Mouse (Mus musculus): ENCODE measurements around the gene Rmi2. TPM values are rescaled to one million over a fixed set of nuclear protein-coding genes. Genes with fewer than 3 reads are reported as not detected.

The Rmi2 gene
- polyA plus RNA-seq, 1 experiment from 2014 or later = 2.5 TPM

- Histone ChIP-seq H3K9me3 (no peaks in the 10 kb centered on the region), H3K27me3 (ENCODE audit: insufficient read depth, poor library complexity, severe bottlenecking) (peaks cover 11% of the 10 kb centered on the region), H3K4me3 (0 out of 2 replicates have a peak overlapping the region, but pooled peaks have one; percentile 4), H3K27ac (no peak overlapping the region), H3K36me3 (peaks cover 17% of the 10 kb centered on the region), H3K4me1 (replicated peaks) (peaks cover 38% of the 10 kb centered on the region)
- 93% methylated on average over 3 of the region's 3 CpGs for WGBS
- no peak for DNase-seq (ENCODE audit: low spot score)
Measured at GRCm38 (mm10) chr16:10836388-10836787, 1.5 kb downstream of the Rmi2 start.

- Histone ChIP-seq H3K4me3 (no peak overlapping the region), H3K27ac (no peak overlapping the region), H3K4me1 (replicated peaks) (peaks cover 39% of the 10 kb centered on the region), H3K36me3 (peaks cover 19% of the 10 kb centered on the region), H3K27me3 (ENCODE audit: insufficient read depth, poor library complexity, severe bottlenecking) (peaks cover 11% of the 10 kb centered on the region), H3K9me3 (no peaks in the 10 kb centered on the region)
- no peak for DNase-seq (ENCODE audit: low spot score)
- WGBS = 93% methylated on average over 3 of the region's 3 CpGs
Measured at GRCm38 (mm10) chr16:10837250-10837649, 2.4 kb downstream of the Rmi2 start.

GRCm38 (mm10) chr16:10837903-10838302 is 3.0 kb downstream of the Rmi2 start:
- Histone ChIP-seq H3K4me1 (replicated peaks) (peaks cover 40% of the 10 kb centered on the region), H3K27me3 (ENCODE audit: insufficient read depth, poor library complexity, severe bottlenecking) (peaks cover 11% of the 10 kb centered on the region), H3K4me3 (no peak overlapping the region), H3K9me3 (no peaks in the 10 kb centered on the region), H3K36me3 (peaks cover 19% of the 10 kb centered on the region), H3K27ac (no peak overlapping the region; the same call in none of the 2 replicates)
- 86% methylated on average over 1 of the region's 1 CpGs for WGBS
- no peak for DNase-seq (ENCODE audit: low spot score)

GRCm38 (mm10) chr16:10838487-10839245 is 3.8 kb downstream of the Rmi2 start:
- Histone ChIP-seq H3K36me3 (peaks cover 19% of the 10 kb centered on the region), H3K4me1 (replicated peaks) (peaks cover 46% of the 10 kb centered on the region), H3K27me3 (ENCODE audit: insufficient read depth, poor library complexity, severe bottlenecking) (peaks cover 5% of the 10 kb centered on the region), H3K9me3 (no peaks in the 10 kb centered on the region), H3K27ac (no peak overlapping the region; the same call in 1 of the 2 replicates), H3K4me3 (no peak overlapping the region)
- WGBS = 44% methylated on average over 10 of the region's 10 CpGs
- peak; percentile 24 for DNase-seq (ENCODE audit: low spot score)

- no peak for DNase-seq (ENCODE audit: low spot score)
- H3K4me3 ChIP-seq = no peak overlapping the region
- H3K4me1 ChIP-seq (replicated peaks) = peaks cover 55% of the 10 kb centered on the region
- no peak overlapping the region for H3K27ac ChIP-seq
- no peaks in the 10 kb centered on the region for H3K27me3 ChIP-seq (ENCODE audit: insufficient read depth, poor library complexity, severe bottlenecking)
- 92% methylated on average over 14 of the region's 14 CpGs for whole genome bisulfite sequencing
- H3K36me3 ChIP-seq = peaks cover 22% of the 10 kb centered on the region
- H3K9me3 ChIP-seq = no peaks in the 10 kb centered on the region
Measured at GRCm38 (mm10) chr16:10840018-10840417, 5.2 kb downstream of the Rmi2 start.

- Histone ChIP-seq H3K27me3 (ENCODE audit: insufficient read depth, poor library complexity, severe bottlenecking) (no peaks in the 10 kb centered on the region), H3K27ac (no peak overlapping the region), H3K4me3 (no peak overlapping the region), H3K36me3 (peaks cover 24% of the 10 kb centered on the region), H3K9me3 (no peaks in the 10 kb centered on the region), H3K4me1 (replicated peaks) (peaks cover 39% of the 10 kb centered on the region)
- no peak for DNase-seq (ENCODE audit: low spot score)
- WGBS = 55% methylated on average over 4 of the region's 4 CpGs
Measured at GRCm38 (mm10) chr16:10842282-10842855, 7.5 kb downstream of the Rmi2 start.

GRCm38 (mm10) chr16:10843486-10844318 is 8.8 kb downstream of the Rmi2 start:
- WGBS = 29% methylated on average over 18 of the region's 18 CpGs
- Histone ChIP-seq H3K36me3 (peaks cover 28% of the 10 kb centered on the region), H3K4me3 (peak overlapping the region; percentile 29; the same call in 1 of the 2 replicates), H3K4me1 (replicated peaks) (peaks cover 27% of the 10 kb centered on the region), H3K27ac (peak overlapping the region; percentile 50), H3K27me3 (ENCODE audit: insufficient read depth, poor library complexity, severe bottlenecking) (no peaks in the 10 kb centered on the region), H3K9me3 (no peaks in the 10 kb centered on the region)
- DNase-seq (ENCODE audit: low spot score) = peak; percentile 58

- no peak for DNase-seq (ENCODE audit: low spot score)
- Histone ChIP-seq H3K27ac (no peak overlapping the region), H3K4me3 (peak overlapping the region; percentile 29; the same call in 1 of the 2 replicates), H3K4me1 (replicated peaks) (peaks cover 23% of the 10 kb centered on the region), H3K36me3 (peaks cover 28% of the 10 kb centered on the region), H3K9me3 (no peaks in the 10 kb centered on the region), H3K27me3 (ENCODE audit: insufficient read depth, poor library complexity, severe bottlenecking) (no peaks in the 10 kb centered on the region)
- WGBS = 79% methylated on average over 6 of the region's 6 CpGs
Measured at GRCm38 (mm10) chr16:10844319-10844670, 9.4 kb downstream of the Rmi2 start.

GRCm38 (mm10) chr16:10845952-10846351 is 11.1 kb downstream of the Rmi2 start:
- WGBS = 86% methylated on average over 6 of the region's 6 CpGs
- DNase-seq (ENCODE audit: low spot score) = no peak
- Histone ChIP-seq H3K27ac (no peak overlapping the region), H3K9me3 (no peaks in the 10 kb centered on the region), H3K4me1 (replicated peaks) (peaks cover 28% of the 10 kb centered on the region), H3K4me3 (no peak overlapping the region), H3K36me3 (peaks cover 15% of the 10 kb centered on the region; the same call in 1 of the 2 replicates), H3K27me3 (ENCODE audit: insufficient read depth, poor library complexity, severe bottlenecking) (no peaks in the 10 kb centered on the region)

- 62% methylated on average over 4 of the region's 4 CpGs for WGBS
- Histone ChIP-seq H3K4me3 (no peak overlapping the region), H3K9me3 (no peaks in the 10 kb centered on the region), H3K27ac (no peak overlapping the region), H3K36me3 (peaks cover 10% of the 10 kb centered on the region; the same call in 1 of the 2 replicates), H3K4me1 (replicated peaks) (peaks cover 33% of the 10 kb centered on the region), H3K27me3 (ENCODE audit: insufficient read depth, poor library complexity, severe bottlenecking) (no peaks in the 10 kb centered on the region)
- peak; percentile 28 for DNase-seq (ENCODE audit: low spot score)
Measured at GRCm38 (mm10) chr16:10846503-10846902, 11.6 kb downstream of the Rmi2 start.

- 71% methylated on average over 12 of the region's 12 CpGs for WGBS
- Histone ChIP-seq H3K4me1 (replicated peaks) (peaks cover 18% of the 10 kb centered on the region), H3K27me3 (ENCODE audit: insufficient read depth, poor library complexity, severe bottlenecking) (no peaks in the 10 kb centered on the region), H3K9me3 (no peaks in the 10 kb centered on the region), H3K27ac (0 out of 2 replicates have a peak overlapping the region, but pooled peaks have one; percentile 13), H3K36me3 (peaks cover 9% of the 10 kb centered on the region; the same call in 1 of the 2 replicates), H3K4me3 (no peak overlapping the region)
- no peak for DNase-seq (ENCODE audit: low spot score)
Measured at GRCm38 (mm10) chr16:10849965-10850861, 15.4 kb downstream of the Rmi2 start.

GRCm38 (mm10) chr16:10850905-10851304 is 16.0 kb downstream of the Rmi2 start:
- no peak for DNase-seq (ENCODE audit: low spot score)
- Histone ChIP-seq H3K27ac (peak overlapping the region; percentile 13), H3K9me3 (no peaks in the 10 kb centered on the region), H3K27me3 (ENCODE audit: insufficient read depth, poor library complexity, severe bottlenecking) (no peaks in the 10 kb centered on the region), H3K36me3 (peaks cover 9% of the 10 kb centered on the region; the same call in 1 of the 2 replicates), H3K4me1 (replicated peaks) (peaks cover 18% of the 10 kb centered on the region), H3K4me3 (no peak overlapping the region)
- 47% methylated on average over 4 of the region's 4 CpGs for WGBS
